Mouse (Mus musculus) cortical plate, adult 2 months (tissue): ENCODE results near the gene Dchs2.

Experiments used
- CTCF ChIP-seq: fragments of 200-500 bp; IDR thresholded peaks from 2 replicates; pipeline ENCODE4 v1.5.1; 2011; ENCODE audit warnings: mild to moderate bottlenecking, control low read depth, low read length; ENCODE audit not compliant: insufficient read depth; ENCODE audit errors: extremely low read depth
- POLR2A ChIP-seq: fragments of 200-500 bp; IDR thresholded peaks from 2 replicates; pipeline ENCODE4 v1.6.1; 2011; ENCODE audit warnings: mild to moderate bottlenecking, low read length, control low read depth; ENCODE audit not compliant: insufficient read depth; ENCODE audit errors: extremely low read depth

DNA sequence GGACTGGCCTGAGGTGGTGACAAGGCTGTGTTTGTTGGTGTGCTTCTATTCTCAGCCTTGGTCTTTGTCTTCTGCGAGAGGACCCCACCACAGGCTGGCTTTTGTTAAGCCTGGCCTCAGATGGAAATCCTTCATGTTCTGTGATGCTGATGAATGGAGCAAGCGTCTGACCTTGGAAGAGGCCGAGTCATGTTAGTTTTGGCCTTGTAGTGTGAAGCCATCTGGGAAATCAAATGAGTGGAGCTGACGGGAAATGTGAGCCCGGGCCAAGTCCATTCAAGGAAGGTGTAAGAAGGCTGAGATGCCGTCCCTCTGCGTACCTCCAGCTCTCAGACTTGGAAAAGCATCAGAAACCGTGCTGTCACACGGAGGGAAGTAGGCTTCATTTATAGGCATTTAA is 81.9 kb downstream of the Dchs2 start:
- no peak for TF ChIP-seq CTCF
- no peak for TF ChIP-seq POLR2A
